ENCODE assay signal across 13 mouse cellular contexts in genomic region chr5:73279190-73279589, GRCm38 (mm10). TPM values are rescaled to one million over a fixed set of nuclear protein-coding genes. Genes with fewer than 3 reads are reported as not detected.
DNase-seq lines count a peak whose midpoint lies in the region; ATAC-seq and TF ChIP-seq lines count a peak whose summit lies in the region.
"Had no signal": no experiment of that assay in that cellular context is flagged by ENCODE, and none has a peak within 500 bp of the region (broad histone marks: within the 10 kb centered on the region; RNA-seq: fewer than 3 reads in every experiment).

No protein-coding gene starts in this region.

- H3K36me3 ChIP-seq in kidney, adult 2 months (ENCODE audit: control insufficient read depth, insufficient read depth, low read length): no peaks in the 10 kb centered on the region
- no peaks in the 10 kb centered on the region for H3K36me3 ChIP-seq in midbrain, embryonic 14.5 days (ENCODE audit: control insufficient read depth, insufficient read depth, low read length)
- no peaks in the 10 kb centered on the region for H3K36me3 ChIP-seq in midbrain, embryonic 15.5 days (replicated peaks)
- no peaks in the 10 kb centered on the region for H3K36me3 ChIP-seq in stomach, embryonic 16.5 days (ENCODE audit: control insufficient read depth, insufficient read depth, low read length)
- H3K36me3 ChIP-seq: G1E; liver, embryonic 13.5 days had no signal

- H3K9ac ChIP-seq in midbrain, embryonic 14.5 days (replicated peaks; ENCODE audit: low read length): no peak overlapping the region
- H3K9ac ChIP-seq in midbrain, embryonic 15.5 days: no peak overlapping the region
- H3K9ac ChIP-seq in stomach, embryonic 16.5 days (ENCODE audit: low read length): no peak overlapping the region
- H3K9ac ChIP-seq: liver, embryonic 13.5 days had no signal

- H3K9me3 ChIP-seq in midbrain, embryonic 14.5 days (ENCODE audit: control insufficient read depth, low read length): no peaks in the 10 kb centered on the region
- H3K9me3 ChIP-seq in midbrain, embryonic 15.5 days: no peaks in the 10 kb centered on the region
- H3K9me3 ChIP-seq in stomach, embryonic 16.5 days (replicated peaks; ENCODE audit: control insufficient read depth, low read length): no peaks in the 10 kb centered on the region
- H3K9me3 ChIP-seq: G1E; liver, embryonic 13.5 days had no signal

- WGBS in kidney, adult 2 months: 42% methylated on average over 10 of the region's 10 CpGs
- 84% methylated on average over 10 of the region's 10 CpGs for WGBS in midbrain, embryonic 14.5 days
- 79% methylated on average over 10 of the region's 10 CpGs for WGBS in midbrain, embryonic 15.5 days
- WGBS in stomach, embryonic 16.5 days: 39% methylated on average over 10 of the region's 10 CpGs

- no peak for TF ChIP-seq CTCF in gastrocnemius, adult 2 months (IDR thresholded peaks at IDR 0.05)
- no peak for TF ChIP-seq CTCF in kidney, adult 2 months (conservative IDR thresholded peaks at IDR 0.05; ENCODE audit: insufficient read depth, insufficient read length, low read depth, low read length)

- H3K4me3 ChIP-seq in gastrocnemius, adult 2 months: peak overlapping the region; percentile 2; the same call in 1 of the 2 replicates
- no peak overlapping the region for H3K4me3 ChIP-seq in kidney, adult 2 months (ENCODE audit: insufficient read depth, low read depth, low read length)
- no peak overlapping the region for H3K4me3 ChIP-seq in midbrain, embryonic 14.5 days (replicated peaks; ENCODE audit: low read depth, low read length)
- H3K4me3 ChIP-seq in midbrain, embryonic 15.5 days: no peak overlapping the region
- no peak overlapping the region for H3K4me3 ChIP-seq in stomach, embryonic 16.5 days (replicated peaks; ENCODE audit: low read length)
- H3K4me3 ChIP-seq: liver, embryonic 13.5 days had no signal

- intact Hi-C loops in gastrocnemius, adult 2 months (cut with DNase I): no loop called here
- intact Hi-C loops in gastrocnemius, postnatal 14 days (cut with DNase I; ENCODE audit: low total_unique reads): loop anchor here (10.0 kb wide), 1 partner anchor 144 kb away; no protein-coding TSS in a partner anchor

- H3K27me3 ChIP-seq in kidney, adult 2 months (replicated peaks; ENCODE audit: control insufficient read depth, insufficient read depth, low read length): no peaks in the 10 kb centered on the region
- no peaks in the 10 kb centered on the region for H3K27me3 ChIP-seq in midbrain, embryonic 14.5 days (ENCODE audit: control insufficient read depth, insufficient read depth, low read length)
- H3K27me3 ChIP-seq in midbrain, embryonic 15.5 days (replicated peaks): no peaks in the 10 kb centered on the region
- no peaks in the 10 kb centered on the region for H3K27me3 ChIP-seq in stomach, embryonic 16.5 days (ENCODE audit: control insufficient read depth, insufficient read depth, low read length)

- 0 out of 2 replicates have a peak, but pooled peaks cover 3% of the 10 kb centered on the region for H3K4me1 ChIP-seq in kidney, adult 2 months (ENCODE audit: control insufficient read depth, insufficient read depth, low read length)
- no peaks in the 10 kb centered on the region for H3K4me1 ChIP-seq in midbrain, embryonic 14.5 days (ENCODE audit: control insufficient read depth, insufficient read depth, low read length)
- peaks cover 5% of the 10 kb centered on the region; the same call in 1 of the 2 replicates for H3K4me1 ChIP-seq in midbrain, embryonic 15.5 days
- peaks cover 11% of the 10 kb centered on the region; the same call in 1 of the 2 replicates for H3K4me1 ChIP-seq in stomach, embryonic 16.5 days (ENCODE audit: control insufficient read depth, insufficient read depth, low read length)

- no peak overlapping the region for H3K4me2 ChIP-seq in midbrain, embryonic 14.5 days (ENCODE audit: low read length)
- no peak overlapping the region for H3K4me2 ChIP-seq in midbrain, embryonic 15.5 days
- H3K4me2 ChIP-seq in stomach, embryonic 16.5 days (ENCODE audit: low read depth, low read length): peak overlapping the region; percentile 20; the same call in 1 of the 2 replicates
- H3K4me2 ChIP-seq: liver, embryonic 13.5 days had no signal

- DNase-seq in gastrocnemius, adult 2 months: no peak
- DNase-seq in gastrocnemius, postnatal 14 days: no peak
- no peak for DNase-seq in kidney, adult 2 months
- no peak for DNase-seq in kidney, postnatal 25 days
- DNase-seq in midbrain, embryonic 14.5 days: no peak
- DNase-seq: cerebellum, adult 9-10 months; layer of hippocampus, postnatal 36 days; liver, embryonic 13.5 days; right cerebral cortex, adult 18-20 months had no signal

- ATAC-seq in midbrain, embryonic 14.5 days (ENCODE audit: low FRiP score, low TSS enrichment): no peak
- no peak for ATAC-seq in midbrain, embryonic 15.5 days (replicated peaks)
- ATAC-seq in stomach, embryonic 16.5 days (ENCODE audit: insufficient read depth, low FRiP score): no peak
- ATAC-seq in erythroid progenitor cell, adult 5-6 weeks (replicated peaks; ENCODE audit: low FRiP score, poor library complexity, severe bottlenecking): no peak

- TF ChIP-seq POLR2A in kidney, adult 2 months (IDR thresholded peaks at IDR 0.05; ENCODE audit: low read depth, low read length): no peak

- H3K27ac ChIP-seq in gastrocnemius, adult 2 months: peak overlapping the region; percentile 66
- peak overlapping the region; percentile 22; the same call in 1 of the 2 replicates for H3K27ac ChIP-seq in kidney, adult 2 months (ENCODE audit: insufficient read depth, low read depth, low read length)
- 0 out of 2 replicates have a peak overlapping the region, but pooled peaks have one; percentile 52 for H3K27ac ChIP-seq in midbrain, embryonic 14.5 days (replicated peaks; ENCODE audit: low read depth, low read length)
- no peak overlapping the region; the same call in 1 of the 2 replicates for H3K27ac ChIP-seq in midbrain, embryonic 15.5 days
- peak overlapping the region; percentile 68 for H3K27ac ChIP-seq in stomach, embryonic 16.5 days (ENCODE audit: low read length)
- H3K27ac ChIP-seq: liver, embryonic 13.5 days had no signal

RNA-seq across cellular contexts. Expression of gene Ociad1, which starts 13.4 kb away (rescaled TPM):
- total RNA-seq in gastrocnemius, adult 2 months (2021): 100 to 1,000 TPM; 147 to 166 TPM
- total RNA-seq in gastrocnemius, postnatal 14 days (2021): 100 to 1,000 TPM; 155 to 159 TPM
- 65.6 and 75.6 TPM in 2 replicates for polyA plus RNA-seq in kidney, adult 2 months (2012; rRNA removed)
- 207 and 269 TPM in 2 replicates for polyA plus RNA-seq in midbrain, embryonic 14.5 days (2014; fragmentation: Nextera tagmentation; extraction: Ambion mirVana)
- 320 and 321 TPM in 2 replicates for polyA plus RNA-seq in midbrain, embryonic 15.5 days (2015; fragmentation: Nextera tagmentation; extraction: Ambion mirVana)
- 256 and 260 TPM in 2 replicates for polyA plus RNA-seq in stomach, embryonic 16.5 days (2015; fragmentation: Nextera tagmentation; extraction: Ambion mirVana)
- total RNA-seq in erythroid progenitor cell, adult 5-6 weeks (2015; ENCODE audit: low replicate concordance): 182 and 187 TPM in 2 replicates
- total RNA-seq in erythroid progenitor cell, adult 5-6 weeks (2017; ENCODE audit: low replicate concordance): 108 and 119 TPM in 2 replicates

RNA-seq across cellular contexts. Expression of gene Fryl, which starts 22.8 kb away (rescaled TPM):
- total RNA-seq in gastrocnemius, adult 2 months (2021): 10 to 100 TPM; 14.6 to 23.5 TPM
- 10 to 100 TPM; 18.5 to 19.5 TPM for total RNA-seq in gastrocnemius, postnatal 14 days (2021)
- 29.9 and 33.4 TPM in 2 replicates for polyA plus RNA-seq in kidney, adult 2 months (2012; rRNA removed)
- 45.3 and 48.5 TPM in 2 replicates for polyA plus RNA-seq in midbrain, embryonic 14.5 days (2014; fragmentation: Nextera tagmentation; extraction: Ambion mirVana)
- 45.2 and 47.5 TPM in 2 replicates for polyA plus RNA-seq in midbrain, embryonic 15.5 days (2015; fragmentation: Nextera tagmentation; extraction: Ambion mirVana)
- polyA plus RNA-seq in stomach, embryonic 16.5 days (2015; fragmentation: Nextera tagmentation; extraction: Ambion mirVana): 25.7 and 31.6 TPM in 2 replicates
- total RNA-seq in erythroid progenitor cell, adult 5-6 weeks (2015; ENCODE audit: low replicate concordance): 326 and 449 TPM in 2 replicates
- 610 and 678 TPM in 2 replicates for total RNA-seq in erythroid progenitor cell, adult 5-6 weeks (2017; ENCODE audit: low replicate concordance)
